Mouse (Mus musculus): ENCODE results near the gene A26c2.

A26c2 gene

DNA sequence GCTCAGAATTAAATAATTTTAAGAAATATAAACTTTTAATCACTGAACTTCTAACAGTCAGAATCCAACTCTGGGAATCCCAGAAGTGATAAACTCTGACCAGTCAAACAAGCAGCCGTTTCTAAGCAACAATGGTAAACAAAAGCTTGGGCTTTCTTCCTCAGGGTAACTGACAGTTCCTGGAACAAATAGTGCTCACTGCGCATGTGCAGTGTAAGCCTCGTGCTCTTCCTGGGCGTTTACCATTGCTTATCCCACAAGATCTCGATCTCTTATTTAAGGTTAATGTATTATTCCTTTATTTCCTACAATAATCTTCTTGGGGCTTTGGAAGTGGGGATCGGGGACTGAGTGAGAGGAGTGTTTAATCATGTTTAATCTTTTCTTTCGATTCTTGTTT is at the start of gene A26c2:
Gene A26c2, minus strand, starts transcription at position 101 of the 400 bp plus-strand sequence.
- in situ Hi-C loops (cut with MboI, MseI) = no loop called here

GRCm38 (mm10) chr7:62851471-62851870 is 28.0 kb upstream of the A26c2 start:
- in situ Hi-C loops (cut with MboI, MseI) = no loop called here

Data from T-helper 17 cell (primary cell).